Mouse (Mus musculus) cerebellum, postnatal 25 days (tissue): ENCODE measurements around the gene Vasp.

ENCODE experiments used
- DNase-seq, 2 experiments: peaks; one replicate each; pipeline ENCODE4 v3.0.0; 2021; ENCODE audit warnings: mixed read lengths in 2 of 2

The Vasp gene

DNA sequence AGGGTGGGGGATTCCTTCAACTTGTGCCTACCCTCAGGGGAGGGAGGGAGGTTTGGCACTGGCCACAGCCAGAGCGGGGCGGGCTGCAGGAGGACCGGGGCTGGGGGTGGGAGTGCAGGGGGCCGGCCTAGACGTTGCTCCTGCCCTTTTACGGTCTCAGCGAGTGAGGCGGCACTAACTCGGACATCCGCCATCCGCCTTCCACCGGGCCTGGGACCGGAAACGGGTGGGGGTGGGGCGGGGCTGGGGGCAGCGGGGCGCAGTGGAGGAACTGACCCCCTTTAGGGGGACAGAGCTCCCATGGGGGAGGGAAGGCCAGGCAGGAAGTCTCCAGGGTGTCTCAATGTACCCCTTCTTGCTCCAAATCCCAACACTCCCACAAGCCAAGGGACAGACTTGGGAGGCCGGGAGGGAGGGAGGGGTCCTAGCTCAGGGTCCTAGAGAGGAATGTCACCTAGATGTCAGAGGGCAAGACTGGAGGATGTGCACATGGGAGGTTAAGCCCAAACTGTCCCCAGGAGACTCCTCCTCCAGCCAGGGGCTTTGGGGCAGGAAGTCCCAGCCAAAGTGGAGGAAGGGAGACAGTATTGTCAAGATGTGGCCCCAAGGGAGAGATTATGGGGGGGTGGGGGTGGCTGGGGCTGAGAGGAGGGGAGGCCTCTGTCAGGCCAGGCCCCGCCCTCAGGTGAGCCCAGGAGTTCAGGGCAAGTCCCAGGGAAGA lies 1.7 kb downstream of the Vasp start:
- DNase-seq: peak in 1 of 2 experiments; percentile 54

DNA sequence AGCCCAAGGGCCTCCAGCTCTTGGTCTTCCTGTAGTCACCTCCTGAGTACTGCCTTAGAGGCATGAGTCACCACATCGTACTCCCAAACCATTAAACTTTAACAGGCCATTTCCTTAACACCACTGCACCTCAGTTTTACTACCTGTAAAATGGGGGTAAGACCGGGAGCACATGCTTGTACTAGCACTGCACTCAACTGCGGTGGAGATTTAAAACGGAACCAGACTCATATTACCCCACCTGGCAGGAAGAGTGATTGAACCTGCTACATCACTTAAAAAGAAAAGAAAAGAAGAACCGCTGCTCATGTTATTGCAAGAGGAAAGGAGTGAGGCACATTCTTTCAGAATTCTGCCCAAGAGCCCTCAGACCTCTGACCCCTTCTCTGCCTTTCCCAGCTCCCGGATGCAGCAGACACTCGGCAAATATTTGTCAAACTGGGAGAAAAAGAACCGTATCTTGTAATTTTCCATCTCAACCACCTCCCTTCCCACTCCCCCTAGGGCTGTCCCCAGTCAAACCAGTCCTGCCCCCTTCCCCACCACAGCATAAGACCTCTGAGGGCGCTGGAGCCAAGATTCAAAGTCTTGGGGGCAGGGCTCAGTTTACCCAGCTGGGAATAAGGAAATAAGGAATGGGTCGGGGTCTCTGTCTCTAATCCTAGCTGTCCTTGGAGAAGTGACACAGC lies 2.5 kb downstream of the Vasp start:
- DNase-seq: no peak

DNA sequence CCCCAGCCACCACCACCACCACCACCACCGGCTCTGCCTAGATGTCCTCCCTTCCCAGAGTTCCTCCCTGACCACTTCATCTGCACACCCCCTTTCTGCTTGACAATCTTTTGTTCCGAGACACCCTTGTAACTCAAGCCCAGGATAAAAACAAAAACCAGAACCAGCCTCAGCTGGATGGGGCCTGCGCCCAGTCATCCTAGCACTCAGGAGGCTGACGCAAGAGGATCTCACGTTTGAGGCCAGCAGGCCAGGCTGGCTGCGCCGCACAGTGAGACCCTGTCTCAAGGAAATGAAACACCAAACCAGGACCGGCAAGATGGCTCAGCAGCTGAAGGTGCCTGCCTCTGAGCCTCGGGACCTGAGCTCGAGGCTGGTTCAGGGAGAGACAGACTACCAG lies 4.6 kb downstream of the Vasp start:
- DNase-seq: no peak

DNA sequence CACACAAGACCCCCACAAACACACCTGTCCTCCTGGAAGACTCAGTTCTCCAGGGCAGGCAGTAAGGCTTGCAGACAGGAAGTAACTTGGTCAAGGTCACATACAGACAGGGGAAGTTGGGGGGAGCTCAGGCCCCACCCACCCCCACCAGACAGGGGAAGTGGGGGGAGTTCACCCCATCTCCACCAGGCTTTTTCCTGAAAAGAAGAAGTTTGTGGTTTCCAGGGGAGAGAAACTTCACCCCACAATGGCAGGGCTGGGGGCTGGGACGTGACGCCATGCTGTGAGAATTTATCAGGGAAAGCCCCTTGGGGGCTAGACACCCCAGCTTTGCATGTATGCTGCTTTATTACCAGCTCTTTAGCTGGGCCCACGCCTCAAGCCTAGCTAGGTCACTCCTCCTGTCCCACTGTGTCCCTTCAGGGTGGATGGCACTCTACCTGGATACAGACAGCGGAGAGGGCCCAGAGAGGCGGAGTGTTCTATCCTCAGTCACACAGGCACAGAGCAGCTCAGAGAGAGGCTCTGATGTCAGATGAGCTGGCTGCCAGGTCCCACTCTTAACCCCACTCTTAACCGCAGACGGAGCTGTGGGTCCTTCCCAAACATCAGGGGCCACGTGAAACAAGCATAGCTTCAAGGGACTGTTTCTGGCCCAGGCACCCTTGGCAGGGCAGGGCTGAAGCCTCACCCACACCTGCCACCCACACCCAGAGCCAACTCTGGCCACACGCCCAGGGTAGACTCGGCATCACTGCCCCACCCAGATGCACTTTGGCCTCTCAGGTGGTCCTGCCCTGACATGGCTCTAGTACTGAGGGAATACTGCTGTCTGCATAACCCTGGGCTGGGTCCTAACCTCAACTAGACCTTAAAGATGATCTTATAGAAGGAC lies 5.4 kb downstream of the Vasp start:
- peak; percentile 49 to 69 for DNase-seq

DNA sequence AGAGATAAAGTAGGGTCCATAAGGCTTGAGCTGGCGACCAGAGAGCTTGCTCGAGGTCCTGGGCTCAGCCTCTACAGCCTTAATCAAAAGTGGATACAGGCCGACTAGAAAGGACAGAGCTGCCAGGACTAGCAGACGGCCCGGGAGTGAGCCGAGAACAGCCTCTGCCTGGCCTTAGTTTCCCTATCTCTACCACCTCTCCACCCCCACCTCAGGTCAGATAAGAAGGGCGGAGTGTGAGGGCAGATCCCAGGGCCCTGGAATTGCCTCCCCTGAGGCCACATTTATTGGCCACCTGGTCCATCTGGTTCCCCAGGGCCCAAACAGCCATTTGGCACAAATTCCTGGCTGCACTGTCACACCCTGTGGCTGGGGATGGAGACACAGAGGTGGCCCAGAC lies 6.5 kb downstream of the Vasp start:
- peak; percentile 70 to 74 for DNase-seq

DNA sequence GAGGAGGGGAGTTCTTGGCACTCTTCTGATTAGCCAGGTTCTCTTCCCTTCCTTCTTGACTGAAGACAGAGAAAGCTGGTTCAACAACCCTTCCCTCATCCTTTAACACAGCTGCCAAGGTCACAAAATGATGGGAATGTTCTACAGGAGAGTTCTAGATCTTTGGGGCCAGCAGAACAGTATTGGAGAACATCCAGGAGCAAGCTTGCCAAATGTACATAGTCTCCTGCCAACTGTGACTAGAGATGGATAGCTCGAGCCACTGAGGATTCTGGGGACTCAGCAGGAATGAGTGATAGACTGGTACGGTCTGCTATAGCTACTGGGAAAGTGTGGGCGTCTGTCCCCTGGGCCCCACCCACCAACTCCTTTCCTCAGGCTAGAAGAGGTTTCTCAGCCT lies 13.3 kb downstream of the Vasp start:
- DNase-seq: peak; percentile 47 to 62

DNA sequence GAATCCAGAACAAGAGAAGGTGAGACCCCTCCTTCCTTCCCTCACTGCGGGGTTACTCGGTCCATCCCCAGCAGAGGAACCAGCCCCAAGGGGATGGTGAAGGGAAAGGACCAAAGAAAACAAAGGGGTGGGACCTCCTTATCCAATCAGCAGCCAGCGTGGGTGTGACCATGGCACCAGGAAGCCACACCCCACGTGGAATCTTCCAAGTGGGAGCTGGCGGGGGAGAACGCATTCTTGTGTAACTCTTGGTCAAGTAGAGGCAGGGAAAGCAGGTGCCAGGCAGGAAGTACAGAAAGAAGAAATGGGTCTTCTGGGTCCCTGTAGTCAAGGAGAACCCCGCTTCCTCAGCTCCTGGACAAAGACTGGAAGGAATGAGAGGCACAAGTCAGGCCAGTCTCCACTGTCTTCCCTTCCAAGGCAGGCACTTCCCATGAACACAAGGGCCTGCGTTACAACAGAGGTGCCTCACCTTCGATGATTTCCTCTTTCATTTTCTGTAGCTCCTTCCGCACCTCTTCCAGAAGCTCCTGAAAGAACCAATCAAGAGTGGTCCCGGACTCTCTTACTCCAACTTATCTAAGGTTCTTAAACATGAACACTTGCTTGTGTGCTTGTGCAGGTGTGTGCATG lies 14.1 kb downstream of the Vasp start:
- no peak for DNase-seq

DNA sequence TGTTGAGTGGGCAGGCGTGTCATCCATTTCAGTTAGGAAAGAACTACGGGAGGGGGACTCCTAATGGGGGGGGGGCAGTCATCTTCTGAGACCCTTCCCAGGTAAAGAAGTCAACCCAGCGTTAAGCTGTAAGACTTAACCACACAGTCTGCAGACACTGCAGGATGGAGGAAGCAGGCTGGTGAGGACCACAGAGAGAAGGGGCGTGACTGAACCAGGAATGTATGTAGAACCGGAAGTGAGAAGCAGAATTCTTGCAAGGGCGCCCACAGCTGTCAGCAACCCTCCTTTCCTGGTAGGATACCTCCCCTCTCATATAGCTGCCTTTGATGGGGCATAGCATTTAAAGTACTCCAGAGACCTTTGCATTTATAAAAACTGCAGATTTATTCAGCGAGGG lies 15.1 kb downstream of the Vasp start:
- DNase-seq: no peak

DNA sequence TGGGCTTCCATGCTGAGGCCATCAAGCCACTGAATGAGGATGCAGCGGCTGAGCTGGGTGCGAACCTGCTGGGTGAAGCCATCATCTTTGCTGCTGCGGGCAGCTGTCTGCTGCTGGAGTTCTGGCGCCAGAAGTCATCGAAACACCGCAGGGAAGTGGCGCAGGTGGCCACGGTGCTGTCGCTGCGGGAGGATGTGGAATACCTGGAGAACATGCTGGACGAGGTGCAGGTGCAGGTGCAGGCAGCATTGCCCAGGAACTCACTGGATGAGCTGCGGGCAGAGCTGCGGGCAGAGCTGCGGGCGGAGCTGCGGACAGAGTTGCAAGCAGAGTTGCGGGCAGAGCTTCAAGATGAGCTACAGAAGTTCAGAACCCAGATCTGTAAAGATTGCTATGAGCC lies 16.2 kb downstream of the Vasp start:
- DNase-seq: no peak

DNA sequence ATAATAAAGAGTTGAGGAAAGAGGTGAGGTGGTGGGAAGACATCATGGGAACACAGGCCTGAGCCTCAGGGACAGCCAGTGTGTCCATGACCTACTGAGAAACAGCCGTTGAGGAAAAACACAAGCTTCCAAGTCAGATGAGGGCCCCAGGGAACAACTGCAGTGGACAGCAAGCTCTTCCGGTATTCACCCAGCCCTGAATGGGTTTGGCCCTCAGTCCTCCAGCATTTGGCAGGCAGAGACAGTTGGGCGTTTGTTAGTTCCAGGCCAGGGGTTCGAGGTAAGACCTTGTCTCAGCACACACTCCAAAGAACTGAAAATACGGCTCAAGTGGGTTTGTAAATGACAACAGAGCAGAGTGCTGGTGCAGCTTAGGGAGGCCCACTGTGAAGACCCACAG lies 18.2 kb downstream of the Vasp start:
- DNase-seq: no peak

DNA sequence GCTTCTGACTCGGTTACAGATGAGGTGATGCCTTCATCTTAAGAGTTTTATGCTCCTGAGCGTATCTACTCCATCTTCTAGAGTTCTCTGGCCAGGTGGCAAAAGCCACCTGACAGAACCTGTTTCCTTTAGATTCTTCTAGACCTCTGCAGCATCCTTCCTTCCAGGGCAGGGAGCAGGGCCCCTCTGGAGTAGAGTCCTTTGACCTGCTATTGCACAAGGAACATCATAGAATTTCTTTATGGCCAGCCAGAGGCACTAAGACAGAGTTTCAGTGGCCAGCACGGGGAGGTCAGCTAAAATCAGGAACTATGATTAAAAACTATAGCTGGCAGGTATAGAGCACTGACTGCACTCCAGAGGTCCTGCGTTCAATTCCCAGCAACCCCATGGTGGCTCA lies 19.5 kb downstream of the Vasp start:
- no peak for DNase-seq

DNA sequence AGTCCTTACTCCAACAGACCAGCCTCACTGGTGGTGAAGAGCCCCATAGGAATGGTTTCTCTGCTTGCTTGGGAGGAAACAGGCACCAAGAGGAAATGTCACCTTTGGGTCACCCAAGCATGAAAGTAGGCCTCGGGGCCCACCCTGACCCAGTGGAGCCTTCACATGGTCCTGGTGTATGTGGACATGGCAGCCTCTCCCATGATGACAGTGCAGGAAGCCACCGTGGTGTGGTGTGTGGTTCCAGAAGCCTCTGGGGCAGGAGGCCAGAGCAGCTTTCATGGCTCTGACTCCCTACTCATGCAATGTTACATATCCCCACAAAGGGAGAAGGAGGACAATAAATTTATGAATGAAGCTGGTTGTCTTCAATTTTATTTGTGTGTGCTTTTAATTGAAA lies 24.1 kb downstream of the Vasp start:
- DNase-seq: no peak

DNA sequence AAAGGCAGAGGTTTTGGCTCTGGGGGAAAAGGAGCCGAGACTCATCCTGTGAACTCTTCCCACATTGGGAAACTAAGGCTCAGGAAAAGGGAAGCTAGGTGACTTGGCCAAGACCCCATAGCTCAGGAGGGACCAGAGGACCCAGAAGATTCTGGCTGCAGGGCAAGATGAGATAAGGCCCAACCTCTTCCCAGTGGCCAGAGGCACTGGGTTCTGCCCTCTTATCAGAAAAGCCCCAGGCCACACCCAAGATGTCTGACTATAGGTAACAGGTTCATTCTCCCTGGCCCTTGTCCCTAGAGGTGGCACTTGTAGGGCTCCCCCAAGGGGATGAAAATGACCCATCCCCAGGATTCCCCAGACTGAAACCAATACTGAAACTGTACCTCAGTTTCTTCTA lies 24.8 kb downstream of the Vasp start:
- no peak for DNase-seq

DNA sequence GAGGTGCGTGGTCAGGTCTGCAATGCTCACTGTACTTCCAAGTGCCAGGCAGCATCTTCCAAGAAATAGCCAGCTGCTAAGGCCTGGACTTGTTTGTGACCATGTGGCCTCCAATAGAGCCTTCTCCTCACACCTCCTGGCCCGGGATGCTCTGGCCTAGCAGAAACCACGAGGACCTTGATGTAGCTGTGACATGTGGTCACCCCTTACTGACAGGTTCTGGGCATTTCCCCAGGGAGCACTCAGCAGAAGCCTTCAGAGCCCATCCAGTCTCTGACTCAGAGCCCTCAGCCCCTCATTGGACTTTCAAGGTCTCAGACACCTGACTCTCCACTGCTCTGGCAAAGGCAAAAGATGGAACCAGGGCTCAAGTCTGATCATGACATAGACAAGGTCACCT lies 26.5 kb downstream of the Vasp start:
- DNase-seq: no peak

DNA sequence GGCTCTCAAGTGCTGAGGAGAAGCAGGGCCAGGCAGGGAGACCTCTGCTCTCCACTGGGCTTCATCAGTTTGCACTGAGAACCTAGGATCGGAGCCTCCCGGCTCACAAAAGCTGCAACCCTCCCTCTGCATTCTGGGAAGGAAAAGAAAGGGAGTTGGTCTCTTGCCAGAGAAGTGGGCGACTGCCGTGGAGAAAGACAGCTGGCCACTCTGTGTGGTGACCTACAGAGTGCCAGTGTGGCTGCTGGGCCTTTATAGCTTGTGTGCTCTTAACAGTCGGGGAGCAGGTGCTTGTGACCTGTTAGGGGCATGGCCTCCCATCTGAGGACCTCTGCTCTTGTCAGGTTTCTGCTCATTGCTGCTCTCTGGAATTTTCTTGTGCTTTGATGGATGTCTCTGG lies 27.8 kb downstream of the Vasp start:
- DNase-seq: peak in 1 of 2 experiments; percentile 52

DNA sequence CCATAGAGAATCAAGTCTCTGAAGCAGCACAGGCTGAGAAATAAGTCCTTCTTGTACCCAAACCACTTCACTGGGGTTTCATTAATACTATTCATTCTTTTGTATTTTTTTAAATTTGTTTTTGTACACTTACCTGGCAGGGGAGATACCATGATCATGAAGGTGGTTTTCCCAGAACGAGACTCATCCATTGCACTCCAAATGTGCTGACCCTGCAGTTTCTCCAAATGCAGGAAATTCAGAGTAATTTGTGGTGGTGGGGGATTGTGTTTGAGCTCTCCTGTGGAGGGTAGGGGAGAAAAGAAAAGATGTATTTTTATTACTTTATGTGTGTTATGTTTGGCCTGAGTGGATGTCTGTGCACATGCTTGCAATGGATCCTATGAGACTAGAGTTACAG lies 29.6 kb downstream of the Vasp start:
- no peak for DNase-seq

DNA sequence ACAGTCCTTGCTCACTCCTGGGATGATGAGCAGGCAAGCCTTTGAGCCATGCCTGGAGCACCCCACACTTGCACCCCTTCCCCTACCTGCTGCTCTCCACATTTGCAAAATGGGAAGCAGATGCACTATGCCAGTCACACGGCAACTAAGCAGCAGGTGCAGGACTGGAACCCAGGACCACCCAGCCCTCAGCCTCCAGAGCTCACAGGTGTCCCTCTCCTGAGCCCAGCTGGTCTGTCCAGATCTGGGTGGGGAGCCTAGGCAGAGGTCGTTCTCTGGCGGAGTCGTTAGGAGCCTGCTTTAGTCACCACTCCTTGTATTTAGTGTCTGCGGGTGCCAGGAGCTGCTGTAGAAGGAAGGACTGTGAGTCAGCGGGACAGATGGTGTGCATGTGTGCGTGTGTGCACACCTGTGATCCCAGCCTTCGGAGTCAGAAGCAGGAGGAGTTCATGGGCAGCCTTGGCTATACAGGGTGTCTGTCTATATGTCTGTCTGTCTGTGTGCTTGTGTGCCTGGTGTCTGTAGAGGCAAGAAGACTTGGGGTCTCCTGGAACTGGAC lies 30.6 kb downstream of the Vasp start:
- peak in 1 of 2 experiments; percentile 48 for DNase-seq

DNA sequence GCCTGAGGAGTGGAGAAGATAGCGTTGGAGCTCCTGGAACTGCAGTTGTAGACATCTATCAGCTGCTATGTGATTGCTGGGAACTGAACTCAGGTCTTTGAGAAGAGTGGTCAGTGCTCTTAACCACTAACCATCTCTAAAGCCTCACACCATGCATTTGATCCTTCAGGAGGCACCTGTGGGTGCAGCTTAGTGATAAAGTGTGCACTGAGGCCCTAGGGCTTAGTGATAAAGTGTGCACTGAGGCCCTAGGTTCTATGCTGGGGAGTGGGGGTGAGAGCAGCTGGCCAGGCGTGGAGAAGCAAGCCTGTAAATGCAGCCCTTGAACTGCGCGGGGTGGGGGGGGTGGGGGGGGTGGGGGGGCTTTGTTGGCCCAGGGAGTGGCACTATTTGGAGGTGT lies 31.6 kb downstream of the Vasp start:
- no peak for DNase-seq

DNA sequence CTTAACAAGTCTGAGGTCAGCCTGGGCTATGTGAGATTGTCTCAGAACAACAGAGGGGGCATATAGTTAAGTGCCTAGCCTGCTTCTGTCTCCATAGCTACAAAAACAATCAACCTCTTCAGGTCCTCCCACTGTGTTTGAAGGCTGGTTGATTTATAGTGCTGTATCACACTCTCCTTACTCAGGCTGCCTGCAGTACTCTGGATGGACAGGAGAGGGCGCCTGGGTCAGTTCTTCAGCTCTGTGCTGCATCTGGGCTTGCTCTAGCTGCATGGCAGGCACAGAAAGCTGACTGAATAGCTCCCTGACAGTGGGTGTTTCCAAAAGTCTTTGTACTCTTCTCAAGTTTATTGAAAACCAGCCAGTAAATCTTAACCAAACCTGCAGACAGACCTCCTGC lies 32.2 kb downstream of the Vasp start:
- DNase-seq: peak; percentile 95 to 96

DNA sequence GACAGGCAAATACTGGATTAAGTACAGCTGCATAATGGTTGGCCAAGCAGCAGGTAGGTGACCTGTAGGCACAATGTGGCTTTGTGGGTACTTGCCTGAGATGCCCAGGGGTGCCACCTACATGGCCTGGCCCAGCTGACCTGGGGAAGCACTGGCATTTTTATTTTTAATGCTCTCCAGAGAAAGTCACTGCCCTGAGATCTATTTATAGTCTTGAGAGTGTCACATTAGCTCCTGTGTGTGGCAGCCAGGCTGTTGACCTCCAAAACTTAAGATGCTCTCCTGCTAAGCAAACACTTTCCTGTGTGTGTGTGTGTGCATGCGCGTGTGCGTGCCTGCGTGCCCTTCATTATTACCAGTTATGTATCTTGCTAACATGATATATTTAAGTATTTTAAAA lies 33.3 kb downstream of the Vasp start:
- DNase-seq: no peak

DNA sequence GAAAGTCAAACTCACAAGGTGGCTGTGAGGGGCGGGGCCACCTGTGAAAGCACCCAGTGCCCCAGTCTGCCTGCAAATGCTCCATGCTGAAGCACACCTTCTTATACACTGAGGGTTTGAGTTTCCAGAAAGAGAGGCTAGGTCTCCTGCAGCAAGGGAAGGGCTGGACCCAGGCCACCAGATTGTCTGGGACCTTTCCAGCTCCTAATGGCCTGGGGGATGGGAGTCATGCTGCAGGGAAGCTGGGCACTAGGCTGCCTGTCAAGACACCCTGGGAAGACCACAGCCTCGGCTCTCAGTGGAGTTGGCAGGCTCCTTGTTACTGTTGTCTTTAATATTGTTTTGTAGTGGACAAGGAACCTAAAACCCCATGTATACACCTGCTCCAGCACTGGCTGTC lies 35.2 kb downstream of the Vasp start:
- DNase-seq: peak in 1 of 2 experiments; percentile 57

DNA sequence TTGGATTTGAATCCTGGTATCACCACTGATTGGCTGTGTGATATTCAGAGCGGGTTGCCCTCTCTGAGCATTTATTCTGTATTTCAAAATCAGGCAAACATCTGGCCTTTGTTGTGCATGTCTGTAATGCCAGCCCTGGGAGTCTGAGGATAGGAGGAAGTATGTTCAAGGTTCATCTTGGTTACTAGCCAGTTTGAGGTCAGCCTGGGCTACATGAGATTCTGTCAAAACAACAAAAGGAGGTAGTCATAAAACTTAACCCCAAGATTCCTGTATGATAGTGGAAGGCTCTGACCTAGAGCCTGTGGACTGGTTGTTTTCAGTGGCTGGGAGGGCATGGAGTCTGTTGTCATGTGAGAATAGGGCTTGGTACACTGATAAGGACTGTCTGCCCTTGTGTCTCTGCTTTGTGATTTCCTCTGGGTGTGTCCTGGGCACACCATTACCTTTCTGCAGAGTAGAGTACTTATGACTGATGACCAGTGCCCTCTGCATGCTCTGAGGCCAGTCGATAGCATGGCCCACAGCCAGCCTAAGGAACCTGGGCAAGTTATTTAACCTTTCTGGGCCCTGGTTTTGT lies 36.4 kb downstream of the Vasp start:
- DNase-seq: no peak

DNA sequence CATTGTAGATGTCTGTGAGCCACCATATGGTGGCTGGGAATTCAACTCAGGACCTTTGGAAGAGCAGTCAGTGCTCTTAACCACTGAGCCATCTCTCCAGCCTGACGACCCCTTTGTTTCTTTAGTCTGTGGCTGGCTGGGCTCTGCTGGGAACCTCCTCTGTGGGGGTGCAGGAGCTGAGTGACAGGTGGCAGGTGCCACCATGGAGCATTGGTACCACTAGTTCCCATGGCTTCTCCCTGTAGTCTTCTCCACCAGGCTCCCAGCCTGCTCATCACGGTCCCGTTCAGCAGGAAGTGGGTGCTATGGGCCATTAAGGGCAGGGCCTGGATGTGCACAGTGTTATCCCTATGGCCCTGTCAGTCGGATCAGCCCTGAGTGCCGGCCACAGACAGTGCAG lies 37.0 kb downstream of the Vasp start:
- DNase-seq: no peak
